Mouse (Mus musculus) effector memory CD4-positive, alpha-beta T cell, adult 7 months (primary cell): Measurements from ENCODE around the gene Olfr985. TPM values are rescaled to one million over a fixed set of nuclear protein-coding genes. Genes with fewer than 3 reads are reported as not detected.

Source experiments
- polyA plus RNA-seq: library from polyadenylated mRNA; unstranded; fragments of 100-300 nt; shearing (Covaris generic); gene quantifications from one replicate; pipeline ENCODE4 v1.2.1, GENCODE M21; 2017

The Olfr985 gene
- not detected for polyA plus RNA-seq

GRCm38 (mm10) chr9:40130084-40130483 is at the start of gene Olfr985:
Gene Olfr985, minus strand, starts transcription at chr9:40130184.

DNA sequence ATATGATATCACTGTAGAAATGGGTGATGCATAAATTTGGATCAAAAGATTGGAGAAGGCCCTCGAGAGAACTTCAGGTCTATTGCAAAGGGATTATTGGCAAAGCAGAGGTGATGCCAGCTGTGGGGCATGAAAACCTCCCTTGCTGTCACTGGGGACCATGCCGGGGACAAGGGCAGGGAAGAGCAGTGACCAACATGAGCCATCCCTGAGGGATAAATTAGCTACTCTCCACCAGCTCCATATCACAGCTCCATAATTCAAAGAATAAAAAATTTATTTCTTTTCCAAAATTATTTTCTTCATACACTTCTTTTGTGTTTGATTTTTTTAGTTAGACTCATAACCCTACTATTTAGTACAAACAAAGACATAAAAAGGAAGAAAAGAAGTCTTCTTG is 15.9 kb downstream of the Olfr985 start, which contains the start of gene Olfr984:
Gene Olfr984 (minus strand): TSS at position 101 of the 400 bp plus-strand sequence.

DNA sequence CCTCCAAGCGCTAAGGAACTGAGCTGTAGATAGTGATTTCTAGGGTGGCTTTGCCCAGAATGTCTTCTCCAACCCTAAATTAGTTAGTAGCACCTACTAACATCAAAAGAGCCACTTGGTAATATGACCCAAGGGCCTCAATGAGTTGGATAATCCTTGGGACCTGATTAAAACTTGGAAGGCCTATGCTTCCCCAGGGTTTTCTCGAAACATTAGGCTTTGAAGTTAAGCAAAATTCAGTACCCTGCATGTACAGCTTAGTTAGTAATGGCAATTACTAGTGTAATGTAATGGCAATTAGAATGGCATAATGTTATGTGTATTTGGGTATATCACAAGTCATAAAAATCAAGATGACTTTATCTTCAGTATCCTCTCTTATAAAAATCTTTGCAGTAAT is 36.5 kb downstream of the Olfr985 start, which contains the start of gene Olfr983:
Gene Olfr983 (minus strand): TSS at position 101 of the 400 bp plus-strand sequence.

Other genes starting within 250 kb of the Olfr985 start
- gene Olfr229, start 222.8 kb downstream of the Olfr985 start, polyA plus RNA-seq: not detected
- 0.24 TPM for gene Olfr974, start 192.7 kb downstream of the Olfr985 start, polyA plus RNA-seq
- not detected for gene Olfr975, start 178.1 kb downstream of the Olfr985 start, polyA plus RNA-seq
- not detected for gene Olfr976, start 169.1 kb downstream of the Olfr985 start, polyA plus RNA-seq
- gene Olfr978, start 138.1 kb downstream of the Olfr985 start, polyA plus RNA-seq: 0.49 TPM
- gene Olfr979, start 126.7 kb downstream of the Olfr985 start, polyA plus RNA-seq: not detected
- 0.12 TPM for gene Olfr980, start 120.6 kb downstream of the Olfr985 start, polyA plus RNA-seq
- not detected for gene Olfr981, start 108.7 kb downstream of the Olfr985 start, polyA plus RNA-seq
- gene Olfr982, start 56.4 kb downstream of the Olfr985 start, polyA plus RNA-seq: 0.55 TPM
- gene Olfr983, start 36.6 kb downstream of the Olfr985 start, polyA plus RNA-seq: not detected
- not detected for gene Olfr984, start 16.0 kb downstream of the Olfr985 start, polyA plus RNA-seq
- gene Tmem225, start 17.9 kb upstream of the Olfr985 start, polyA plus RNA-seq: 0.39 TPM
- gene Olfr986, start 50.7 kb upstream of the Olfr985 start, polyA plus RNA-seq: 0.11 TPM
- 1.2 TPM for gene Zfp202, start 62.1 kb upstream of the Olfr985 start, polyA plus RNA-seq
- 0.16 TPM for gene Scn3b, start 139.0 kb upstream of the Olfr985 start, polyA plus RNA-seq